Mouse (Mus musculus) forebrain, embryonic 11.5 days (tissue): ENCODE results near the gene Cdkn2a. TPM values are rescaled to one million over a fixed set of nuclear protein-coding genes. Genes with fewer than 3 reads are reported as not detected.
A peak's percentile ranks its signal among the peaks of the same experiment; 100 is the strongest.

Source experiments
- ATAC-seq: fragments of 200-750 bp; cut with Nextera tagmentation; replicated peaks from 2 replicates; pipeline ENCODE4 v1.8.0; 2017; ENCODE audit warnings: moderate TSS enrichment; ENCODE audit not compliant: low FRiP score
- DNase-seq: peaks from one replicate; pipeline ENCODE4 v3.0.0-alpha.2; 2017; ENCODE audit warnings: low spot score
- H3K27ac ChIP-seq: fragments of 300-500 bp; sonication (generic); 2 replicates; pipeline ENCODE4 v1.5.1; 2014; ENCODE audit warnings: low read depth, low read length
- H3K27me3 ChIP-seq: fragments of 300-500 bp; sonication (generic); 2 replicates; pipeline ENCODE4 v1.6.1; 2014; ENCODE audit warnings: mild to moderate bottlenecking, low read length, mixed read lengths; ENCODE audit not compliant: control insufficient read depth, insufficient read depth
- H3K36me3 ChIP-seq: fragments of 300-500 bp; sonication (generic); 2 replicates; pipeline ENCODE4 v1.6.1; 2014; ENCODE audit warnings: mild to moderate bottlenecking, low read length, moderate library complexity, mixed read lengths; ENCODE audit not compliant: control insufficient read depth, insufficient read depth
- H3K4me1 ChIP-seq: fragments of 300-500 bp; sonication (generic); replicated peaks from 2 replicates; pipeline ENCODE4 v1.6.1; 2014; ENCODE audit warnings: low read length, mixed read lengths; ENCODE audit not compliant: control insufficient read depth, insufficient read depth
- H3K4me2 ChIP-seq: fragments of 300-500 bp; sonication (generic); 2 replicates; pipeline ENCODE4 v1.6.1; 2014; ENCODE audit warnings: low read depth, mild to moderate bottlenecking, low read length, moderate library complexity, mixed read lengths; ENCODE audit not compliant: severe bottlenecking
- H3K4me3 ChIP-seq: fragments of 300-500 bp; sonication (generic); 2 replicates; pipeline ENCODE4 v1.5.1; 2014; ENCODE audit warnings: low read depth, low read length
- H3K9ac ChIP-seq: fragments of 300-500 bp; sonication (generic); 2 replicates; pipeline ENCODE4 v1.6.1; 2014; ENCODE audit warnings: low read length
- H3K9me3 ChIP-seq: fragments of 300-500 bp; sonication (generic); 2 replicates; pipeline ENCODE4 v1.6.1; 2016; ENCODE audit warnings: low read length, mixed read lengths; ENCODE audit not compliant: control insufficient read depth
- WGBS: fragments of 180-500 bp; shearing (Covaris S2); extraction: QIAGEN DNeasy Blood & Tissue Kit; methylation state at CpG from one replicate; pipeline ENCODE4 v1.1.7; 2014; 5-methylcytosine and 5-hydroxymethylcytosine counted together
- polyA plus RNA-seq: library from polyadenylated mRNA; unstranded; fragments of >200 nt; fragmentation: Nextera tagmentation; extraction: Ambion mirVana; gene quantifications from 2 replicates; pipeline ENCODE4 v1.2.1, GENCODE M21; 2014

Cdkn2a gene
- polyA plus RNA-seq, 1 experiment from 2014 or later, result not detected

DNA sequence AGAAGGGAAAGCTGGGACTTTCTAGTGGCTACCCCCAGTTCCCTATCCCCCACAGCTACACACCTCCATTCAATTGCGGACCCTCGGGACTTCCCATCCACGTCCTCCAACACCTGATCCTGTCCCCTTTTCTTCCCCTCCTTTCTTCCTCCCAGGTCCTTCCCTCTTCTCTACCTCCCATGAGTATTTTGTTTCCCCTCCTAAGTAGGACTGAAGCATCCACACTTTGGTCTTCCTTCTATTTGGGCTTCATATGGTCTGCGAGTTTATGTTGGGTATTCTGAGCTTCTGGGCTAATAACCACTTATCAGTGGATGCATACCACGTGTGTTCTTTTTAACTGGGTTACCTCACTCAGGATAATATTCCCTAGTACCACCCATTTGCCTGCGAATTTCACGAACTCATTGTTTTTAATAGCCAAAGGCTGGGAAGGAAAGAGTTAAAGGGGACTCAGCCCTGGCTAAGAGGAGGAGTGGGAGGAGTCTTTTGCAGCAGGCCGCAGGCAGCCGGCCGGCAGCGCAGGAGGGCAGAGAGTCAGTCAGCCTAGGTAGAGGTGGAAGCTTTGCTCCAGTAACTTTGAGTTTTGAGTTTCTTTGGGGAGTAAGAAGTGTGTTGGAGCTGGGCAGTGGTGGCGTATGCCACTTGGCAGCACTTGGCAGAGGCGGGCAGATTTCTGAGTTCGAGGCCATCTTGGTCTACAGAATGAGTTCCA, 9.0 kb upstream of the Cdkn2a start:
- Histone ChIP-seq H3K4me3 (no peak overlapping the region), H3K9ac (no peak overlapping the region), H3K36me3 (no peaks in the 10 kb centered on the region), H3K27ac (no peak overlapping the region), H3K4me2 (no peak overlapping the region), H3K27me3 (peaks cover 80% of the 10 kb centered on the region), H3K4me1 (peaks cover 4% of the 10 kb centered on the region; the same call in 1 of the 2 replicates), H3K9me3 (no peaks in the 10 kb centered on the region)
- ATAC-seq (peak; percentile 68), DNase-seq (no peak)
- under 1% methylated on average over 14 of the region's 14 CpGs for WGBS

DNA sequence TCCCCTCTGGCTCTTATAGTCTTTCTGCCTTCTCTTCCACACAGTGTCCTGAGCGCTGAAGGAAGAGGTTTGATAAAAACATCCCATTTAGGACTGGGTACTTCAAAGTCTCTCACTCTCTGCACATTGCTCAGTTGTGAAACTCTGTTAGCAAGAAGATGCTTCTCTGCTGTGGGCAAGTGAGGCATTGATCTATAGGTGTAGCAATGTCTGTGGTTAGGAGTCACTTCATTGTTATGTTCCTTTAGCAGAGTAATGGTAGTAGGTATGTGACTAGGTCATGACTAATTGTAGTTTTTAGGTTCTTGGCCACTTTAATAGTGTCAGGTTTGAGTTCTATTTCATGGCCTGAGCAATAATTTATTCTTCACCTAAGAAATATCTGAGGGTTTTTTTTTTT, 7.7 kb upstream of the Cdkn2a start:
- ATAC-seq, result no peak
- H3K27me3 ChIP-seq, result peaks cover 81% of the 10 kb centered on the region

DNA sequence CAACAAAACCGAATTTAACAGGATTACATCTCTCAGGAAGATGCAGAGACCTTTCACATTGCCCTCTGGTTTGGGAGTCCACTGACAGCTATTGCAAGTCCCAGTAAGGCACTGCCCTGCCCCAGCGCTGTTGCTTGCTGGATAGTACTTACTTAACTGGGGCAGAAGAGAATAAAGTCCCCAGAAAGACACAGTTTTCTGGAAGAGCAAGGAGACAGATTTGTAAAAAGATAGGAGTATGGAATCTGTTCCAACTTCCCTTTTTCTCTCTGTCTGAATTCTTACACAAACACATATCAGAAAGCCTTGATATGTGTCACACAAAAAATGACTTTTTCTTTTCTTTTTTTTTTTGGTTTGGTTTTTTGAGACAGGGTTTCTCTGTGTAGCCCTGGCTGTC, 5.3 kb upstream of the Cdkn2a start:
- DNase-seq, result no peak

More for the DNA sequence above, 7.7 kb upstream of the Cdkn2a start:
- Histone ChIP-seq H3K27ac (no peak overlapping the region), H3K36me3 (no peaks in the 10 kb centered on the region), H3K9ac (no peak overlapping the region), H3K4me3 (no peak overlapping the region), H3K4me2 (no peak overlapping the region), H3K9me3 (no peaks in the 10 kb centered on the region), H3K4me1 (peaks cover 4% of the 10 kb centered on the region; the same call in 1 of the 2 replicates)
- WGBS, result 0% methylated on average over 1 of the region's 1 CpGs
- no peak for DNase-seq

DNA sequence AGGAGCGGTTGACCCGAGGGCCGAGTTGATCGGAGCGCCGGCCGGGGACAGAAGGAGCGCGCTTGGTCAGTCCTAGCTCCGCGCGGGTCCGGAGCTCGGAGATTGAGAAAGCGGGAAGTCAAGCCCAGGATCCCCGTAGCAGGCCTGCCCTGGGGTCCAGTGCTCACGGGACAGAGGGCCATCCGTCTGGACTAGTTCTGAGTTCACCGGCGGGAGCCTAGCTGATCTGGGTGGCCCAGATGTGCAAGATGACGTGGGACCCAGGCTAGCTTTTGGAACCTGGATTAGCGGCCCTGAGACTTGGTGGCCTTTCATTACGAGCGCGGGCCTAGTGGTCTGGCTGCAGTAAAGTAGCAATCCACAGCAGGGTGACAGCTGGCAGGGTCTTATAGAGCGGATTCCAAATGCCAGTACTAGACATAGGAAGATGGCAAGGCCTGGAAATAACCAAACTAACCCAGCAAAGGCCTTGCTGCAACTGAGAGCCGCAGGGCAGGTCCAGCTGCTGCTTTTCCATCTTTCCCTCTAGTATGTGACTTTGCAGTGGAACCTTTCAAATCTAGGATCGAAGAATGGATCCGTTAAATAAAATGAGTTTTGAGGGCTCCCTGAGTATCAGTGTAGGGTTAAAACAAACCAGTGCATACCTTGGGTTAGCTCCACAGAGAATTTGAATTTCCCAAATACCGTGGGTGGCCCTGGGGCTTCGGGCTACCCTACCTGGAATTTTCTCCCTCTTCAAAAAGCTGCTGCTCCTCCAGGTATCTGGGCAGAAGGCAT, 1.2 kb upstream of the Cdkn2a start:
- Histone ChIP-seq H3K9me3 (no peaks in the 10 kb centered on the region), H3K27me3 (peaks cover 86% of the 10 kb centered on the region), H3K27ac (no peak overlapping the region), H3K4me2 (peak overlapping the region; percentile 96), H3K9ac (peak overlapping the region; percentile 44), H3K4me3 (peak overlapping the region; percentile 49), H3K36me3 (no peaks in the 10 kb centered on the region), H3K4me1 (peaks cover 8% of the 10 kb centered on the region; the same call in 1 of the 2 replicates)
- 2% methylated on average over 31 of the region's 31 CpGs for WGBS
- ATAC-seq, result peak; percentile 51
- DNase-seq, result peak; percentile 71

More for the DNA sequence above, 5.3 kb upstream of the Cdkn2a start:
- no peaks in the 10 kb centered on the region for H3K36me3 ChIP-seq
- H3K9ac ChIP-seq, result no peak overlapping the region
- no peak overlapping the region for H3K27ac ChIP-seq
- peaks cover 7% of the 10 kb centered on the region; the same call in 1 of the 2 replicates for H3K4me1 ChIP-seq
- no peak overlapping the region for H3K4me2 ChIP-seq
- WGBS, result 1% methylated on average over 2 of the region's 2 CpGs
- peaks cover 85% of the 10 kb centered on the region for H3K27me3 ChIP-seq
- no peak for ATAC-seq
- no peaks in the 10 kb centered on the region for H3K9me3 ChIP-seq
- no peak overlapping the region for H3K4me3 ChIP-seq

DNA sequence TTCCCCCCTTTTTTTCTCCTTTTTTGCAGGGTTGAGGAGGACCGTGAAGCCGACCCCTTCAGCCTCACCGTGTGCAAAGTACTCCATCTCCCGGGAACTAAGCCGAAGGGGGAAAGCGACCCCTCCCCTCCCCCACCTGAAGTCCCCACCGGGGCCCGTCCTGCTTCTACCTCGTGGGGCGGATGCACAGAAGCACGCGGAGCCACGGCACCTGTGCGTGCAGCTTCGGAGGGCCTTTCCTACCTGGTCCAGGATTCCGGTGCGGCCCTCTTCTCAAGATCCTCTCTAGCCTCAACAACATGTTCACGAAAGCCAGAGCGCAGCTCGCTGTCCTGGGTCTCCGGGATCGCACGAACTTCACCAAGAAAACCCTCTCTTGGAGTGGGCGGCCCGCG, 365 bp downstream of the Cdkn2a start:
- H3K9me3 ChIP-seq, result no peaks in the 10 kb centered on the region
- ATAC-seq (no peak), DNase-seq (no peak)

DNA sequence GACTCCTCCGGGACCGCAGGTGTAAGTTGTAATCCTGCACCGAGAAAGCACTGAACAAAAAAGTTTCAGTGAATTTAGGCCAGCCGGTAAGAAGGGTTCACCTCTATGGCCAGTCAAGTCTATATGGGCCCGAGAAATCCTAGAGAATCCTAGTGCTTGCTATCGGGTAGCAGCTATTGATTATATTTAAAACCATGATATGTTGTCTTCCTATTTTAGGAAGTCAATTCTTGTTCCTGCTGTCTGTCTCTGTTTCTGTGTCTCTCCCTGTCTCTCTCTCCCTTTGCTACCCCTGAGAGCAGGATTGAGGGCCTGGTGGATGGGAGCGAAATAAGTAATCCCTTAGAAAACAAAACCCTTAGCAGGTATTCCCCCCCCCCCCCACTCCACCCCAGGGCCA, 937 bp downstream of the Cdkn2a start:
- Histone ChIP-seq H3K9me3 (no peaks in the 10 kb centered on the region), H3K4me2 (no peak overlapping the region)
- WGBS, result 3% methylated on average over 7 of the region's 7 CpGs

More for the DNA sequence above, 365 bp downstream of the Cdkn2a start:
- H3K4me3 ChIP-seq, result peak overlapping the region; percentile 49
- H3K4me2 ChIP-seq, result peak overlapping the region; percentile 96
- no peak overlapping the region for H3K27ac ChIP-seq
- peaks cover 87% of the 10 kb centered on the region for H3K27me3 ChIP-seq
- WGBS, result under 1% methylated on average over 26 of the region's 26 CpGs
- H3K9ac ChIP-seq, result no peak overlapping the region
- H3K36me3 ChIP-seq, result no peaks in the 10 kb centered on the region
- H3K4me1 ChIP-seq, result peaks cover 8% of the 10 kb centered on the region; the same call in 1 of the 2 replicates

DNA sequence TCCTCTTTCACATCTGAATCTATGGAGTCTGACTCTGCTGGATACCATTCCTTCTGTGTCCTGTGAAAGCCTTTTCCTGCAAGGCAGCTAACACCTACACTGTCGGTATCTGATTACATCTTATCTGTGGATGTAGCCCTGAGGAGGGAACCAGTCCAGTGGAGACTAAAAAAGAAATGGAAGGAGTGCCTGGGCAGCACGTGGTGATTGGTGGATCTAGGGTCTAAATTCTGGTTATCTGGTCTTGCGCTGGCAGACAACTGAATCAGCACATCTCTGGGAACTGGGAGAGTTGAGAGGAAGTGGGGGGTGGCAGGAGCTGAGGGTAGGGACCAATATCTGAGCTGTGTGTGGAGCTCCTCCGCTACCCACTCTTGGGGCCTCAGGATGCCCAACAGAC, 5.4 kb downstream of the Cdkn2a start:
- no peak overlapping the region for H3K4me3 ChIP-seq
- no peaks in the 10 kb centered on the region for H3K9me3 ChIP-seq
- H3K27me3 ChIP-seq, result peaks cover 79% of the 10 kb centered on the region
- H3K4me1 ChIP-seq, result peaks cover under 1% of the 10 kb centered on the region; the same call in 1 of the 2 replicates
- WGBS, result 0% methylated on average over 4 of the region's 4 CpGs
- DNase-seq (no peak), ATAC-seq (no peak)
- H3K36me3 ChIP-seq, result no peaks in the 10 kb centered on the region
- H3K4me2 ChIP-seq, result no peak overlapping the region
- H3K9ac ChIP-seq, result no peak overlapping the region
- H3K27ac ChIP-seq, result no peak overlapping the region

More for the DNA sequence above, 937 bp downstream of the Cdkn2a start:
- peaks cover 91% of the 10 kb centered on the region for H3K27me3 ChIP-seq
- no peak overlapping the region for H3K27ac ChIP-seq
- H3K36me3 ChIP-seq, result no peaks in the 10 kb centered on the region
- DNase-seq (no peak), ATAC-seq (no peak)
- no peak overlapping the region for H3K9ac ChIP-seq
- peaks cover 8% of the 10 kb centered on the region; the same call in 1 of the 2 replicates for H3K4me1 ChIP-seq
- no peak overlapping the region for H3K4me3 ChIP-seq

DNA sequence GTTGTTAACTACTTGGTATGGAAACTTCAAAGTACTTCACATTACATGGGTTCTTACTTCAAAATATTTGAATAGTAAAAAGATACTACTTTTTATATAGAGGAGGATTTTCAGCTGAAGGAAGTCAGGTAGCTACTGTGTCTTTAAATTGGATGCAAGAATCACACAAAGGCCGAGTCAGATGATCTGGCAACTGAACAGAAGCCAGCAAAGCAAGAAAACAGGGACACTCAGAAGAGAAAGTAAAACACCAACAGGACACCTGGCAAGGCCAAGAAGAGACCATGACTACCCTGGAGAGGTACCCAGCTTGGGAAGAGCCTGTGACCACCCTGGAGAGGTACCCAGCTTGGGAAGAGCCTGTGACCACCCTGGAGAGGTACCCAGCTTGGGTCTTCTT, 7.9 kb downstream of the Cdkn2a start:
- H3K4me3 ChIP-seq, result no peak overlapping the region
- no peak overlapping the region for H3K4me2 ChIP-seq
- 0% methylated on average over 1 of the region's 1 CpGs for WGBS
- no peak overlapping the region for H3K9ac ChIP-seq
- H3K27ac ChIP-seq, result no peak overlapping the region
- ATAC-seq (no peak), DNase-seq (no peak)
- H3K36me3 ChIP-seq, result no peaks in the 10 kb centered on the region
- H3K27me3 ChIP-seq, result peaks cover 80% of the 10 kb centered on the region
- no peaks in the 10 kb centered on the region for H3K9me3 ChIP-seq
- H3K4me1 ChIP-seq, result no peaks in the 10 kb centered on the region; the same call in 1 of the 2 replicates
